In the genomic region with DNA sequence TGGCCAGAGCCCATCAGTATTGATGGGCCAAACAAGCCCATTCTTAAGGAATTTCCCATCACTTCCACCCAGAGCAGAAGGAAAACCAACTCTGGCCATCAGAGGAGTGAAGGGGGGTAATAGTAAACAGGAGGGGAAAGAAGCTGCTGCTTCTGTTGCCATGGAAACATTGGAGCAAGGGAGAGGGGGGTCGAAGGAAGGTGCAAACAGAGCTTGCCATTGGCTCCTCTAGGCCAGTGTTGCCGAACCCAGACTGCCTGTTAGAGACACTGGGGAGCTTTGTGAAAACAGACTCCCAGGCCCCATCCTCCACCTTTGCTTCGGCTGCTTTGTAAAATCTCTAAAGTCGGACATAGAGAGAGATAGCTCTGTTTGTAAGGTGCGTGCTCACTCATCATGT, we compare ENCODE assay signal across 18 mouse cellular contexts. TPM values are rescaled to one million over a fixed set of nuclear protein-coding genes. Genes with fewer than 3 reads are reported as not detected.
DNase-seq lines count a peak whose midpoint lies in the region; ATAC-seq lines count a peak whose summit lies in the region.
"Had no signal": no experiment of that assay in that cellular context is flagged by ENCODE, and none has a peak within 500 bp of the region (broad histone marks: within the 10 kb centered on the region; RNA-seq: fewer than 3 reads in every experiment).

No protein-coding gene starts in this region.

- no peaks in the 10 kb centered on the region for H3K9me3 ChIP-seq in hindbrain, embryonic 16.5 days (ENCODE audit: control insufficient read depth, low read length)
- no peaks in the 10 kb centered on the region for H3K9me3 ChIP-seq in hindbrain, embryonic 14.5 days (ENCODE audit: control insufficient read depth, low read length)
- H3K9me3 ChIP-seq in midbrain, embryonic 15.5 days: no peaks in the 10 kb centered on the region
- H3K9me3 ChIP-seq: G1E; heart, embryonic 12.5 days; limb, embryonic 15.5 days; liver, embryonic 15.5 days; neural tube, embryonic 12.5 days had no signal

- WGBS in hindbrain, embryonic 16.5 days: 46% methylated on average over 5 of the region's 5 CpGs
- WGBS in hindbrain, embryonic 14.5 days: 44% methylated on average over 5 of the region's 5 CpGs
- WGBS in midbrain, embryonic 15.5 days: 38% methylated on average over 5 of the region's 5 CpGs

- no peaks in the 10 kb centered on the region for H3K36me3 ChIP-seq in hindbrain, embryonic 16.5 days (ENCODE audit: control insufficient read depth, insufficient read depth, low read length)
- no peaks in the 10 kb centered on the region for H3K36me3 ChIP-seq in hindbrain, embryonic 14.5 days (replicated peaks; ENCODE audit: control insufficient read depth, insufficient read depth)
- H3K36me3 ChIP-seq in midbrain, embryonic 15.5 days (replicated peaks): no peaks in the 10 kb centered on the region
- H3K36me3 ChIP-seq: G1E; heart, embryonic 12.5 days; limb, embryonic 15.5 days; liver, embryonic 15.5 days; neural tube, embryonic 12.5 days had no signal

- no peak overlapping the region for H3K27ac ChIP-seq in hindbrain, embryonic 16.5 days (ENCODE audit: low read depth, low read length)
- H3K27ac ChIP-seq in hindbrain, embryonic 14.5 days: no peak overlapping the region
- H3K27ac ChIP-seq in brown adipose tissue, adult 24 weeks (replicated peaks; ENCODE audit: low read depth, low read length): peak overlapping the region; percentile 100
- H3K27ac ChIP-seq in midbrain, embryonic 15.5 days: peak overlapping the region; percentile 55
- H3K27ac ChIP-seq: limb, embryonic 15.5 days; liver, embryonic 15.5 days; neural tube, embryonic 12.5 days had no signal

- peak; percentile 43 for DNase-seq in cerebellum, adult 9-10 months
- DNase-seq in cerebellum, adult 18-20 months: no peak
- DNase-seq in hindbrain, embryonic 14.5 days (ENCODE audit: low spot score): no peak
- DNase-seq in natural killer cell, adult 2 months (ENCODE audit: low spot score in 2 of 2): no peak
- DNase-seq in layer of hippocampus, postnatal 10 days (ENCODE audit: low spot score in 2 of 2): no peak
- DNase-seq: adrenal gland, postnatal 14 days; embryo, embryonic 11 days; kidney, adult 18-20 months; kidney, postnatal 14 days; spleen, adult 18-20 months had no signal

- H3K4me2 ChIP-seq in hindbrain, embryonic 16.5 days (ENCODE audit: low read length): no peak overlapping the region
- no peak overlapping the region for H3K4me2 ChIP-seq in hindbrain, embryonic 14.5 days (replicated peaks)
- no peak overlapping the region for H3K4me2 ChIP-seq in midbrain, embryonic 15.5 days
- H3K4me2 ChIP-seq: heart, embryonic 12.5 days; limb, embryonic 15.5 days; liver, embryonic 15.5 days; neural tube, embryonic 12.5 days had no signal

- peaks cover 9% of the 10 kb centered on the region for H3K4me1 ChIP-seq in hindbrain, embryonic 16.5 days (ENCODE audit: control insufficient read depth, insufficient read depth, low read depth, low read length)
- peaks cover 7% of the 10 kb centered on the region for H3K4me1 ChIP-seq in hindbrain, embryonic 14.5 days (replicated peaks; ENCODE audit: control insufficient read depth, insufficient read depth, low read length)
- H3K4me1 ChIP-seq in brown adipose tissue, adult 24 weeks (ENCODE audit: control insufficient read depth, insufficient read depth, insufficient read length, low read length): peaks cover 55% of the 10 kb centered on the region
- peaks cover 14% of the 10 kb centered on the region for H3K4me1 ChIP-seq in midbrain, embryonic 15.5 days
- H3K4me1 ChIP-seq: liver, embryonic 15.5 days had no signal

- H3K27me3 ChIP-seq in hindbrain, embryonic 16.5 days (replicated peaks; ENCODE audit: control insufficient read depth, insufficient read depth, low read length): no peaks in the 10 kb centered on the region
- H3K27me3 ChIP-seq in hindbrain, embryonic 14.5 days (ENCODE audit: control insufficient read depth, insufficient read depth, low read length): no peaks in the 10 kb centered on the region
- H3K27me3 ChIP-seq in midbrain, embryonic 15.5 days (replicated peaks): no peaks in the 10 kb centered on the region
- H3K27me3 ChIP-seq: heart, embryonic 12.5 days; limb, embryonic 15.5 days; liver, embryonic 15.5 days; neural tube, embryonic 12.5 days had no signal

- H3K4me3 ChIP-seq in hindbrain, embryonic 16.5 days (ENCODE audit: low read length): no peak overlapping the region
- H3K4me3 ChIP-seq in hindbrain, embryonic 14.5 days (replicated peaks; ENCODE audit: low read length): no peak overlapping the region
- H3K4me3 ChIP-seq in brown adipose tissue, adult 24 weeks (ENCODE audit: insufficient read depth, low read depth, low read length): no peak overlapping the region
- H3K4me3 ChIP-seq in midbrain, embryonic 15.5 days: no peak overlapping the region
- H3K4me3 ChIP-seq: heart, embryonic 12.5 days; limb, embryonic 15.5 days; liver, embryonic 15.5 days; neural tube, embryonic 12.5 days had no signal

- H3K9ac ChIP-seq in hindbrain, embryonic 16.5 days (ENCODE audit: low read depth, low read length): no peak overlapping the region
- no peak overlapping the region for H3K9ac ChIP-seq in hindbrain, embryonic 14.5 days
- no peak overlapping the region for H3K9ac ChIP-seq in midbrain, embryonic 15.5 days
- H3K9ac ChIP-seq: heart, embryonic 12.5 days; limb, embryonic 15.5 days; liver, embryonic 15.5 days; neural tube, embryonic 12.5 days had no signal

- peak; percentile 60 for ATAC-seq in hindbrain, embryonic 16.5 days
- no peak for ATAC-seq in hindbrain, embryonic 14.5 days (ENCODE audit: low FRiP score)
- ATAC-seq in midbrain, embryonic 15.5 days (replicated peaks): peak; percentile 60

RNA-seq across cellular contexts. Expression of gene Pomgnt2, which starts 33.8 kb away (rescaled TPM):
- polyA plus RNA-seq in hindbrain, embryonic 16.5 days (2015; fragmentation: Nextera tagmentation; extraction: Ambion mirVana): 41.7 and 43.5 TPM in 2 replicates
- polyA plus RNA-seq in hindbrain, embryonic 14.5 days (2014; fragmentation: Nextera tagmentation; extraction: Ambion mirVana): 28.6 and 29.4 TPM in 2 replicates
- 4.0 and 6.3 TPM in 2 replicates for polyA plus RNA-seq in brown adipose tissue, adult 24 weeks (2012; ENCODE audit: insufficient read depth, insufficient read length, missing spikeins)
- 37.1 and 37.9 TPM in 2 replicates for polyA plus RNA-seq in midbrain, embryonic 15.5 days (2015; fragmentation: Nextera tagmentation; extraction: Ambion mirVana)
- total RNA-seq in layer of hippocampus, postnatal 10 days (2021): 10 to 100 TPM; 41.6 to 42.9 TPM
- polyA plus RNA-seq: G1E had no signal

Comparison
In these comparisons a context has a peak if more than half of its experiments do, and no peak if none do; other contexts are left out.
1. H3K27ac ChIP-seq: peak in brown adipose tissue, adult 24 weeks (single experiment) and midbrain, embryonic 15.5 days (single experiment); none in hindbrain, embryonic 16.5 days (single experiment) and hindbrain, embryonic 14.5 days (single experiment).